Mouse (Mus musculus) embryonic stem cell, embryonic (primary cell): Measurements from ENCODE around the gene Urad.

Experiments
- CTCF ChIA-PET, 4 experiments: fragments of 300-600 bp in 2 of 4; fragments of 350-600 bp in 2 of 4; sonication (Branson Sonifier 250); formaldehyde crosslinking; loops; one replicate each; lab custom pipeline; 2022; ENCODE audit warnings: inconsistent platforms in 2 of 4; lab: Charles Lee
- POLR2A ChIA-PET, 4 experiments: fragments of 300-600 bp in 2 of 4; fragments of 350-600 bp in 2 of 4; sonication (Branson Sonifier 250); formaldehyde crosslinking; loops; one replicate each; lab custom pipeline; 2022; ENCODE audit warnings: antibody characterized with exemption in 4 of 4, inconsistent platforms in 1 of 4; lab: Charles Lee

The Urad gene

DNA sequence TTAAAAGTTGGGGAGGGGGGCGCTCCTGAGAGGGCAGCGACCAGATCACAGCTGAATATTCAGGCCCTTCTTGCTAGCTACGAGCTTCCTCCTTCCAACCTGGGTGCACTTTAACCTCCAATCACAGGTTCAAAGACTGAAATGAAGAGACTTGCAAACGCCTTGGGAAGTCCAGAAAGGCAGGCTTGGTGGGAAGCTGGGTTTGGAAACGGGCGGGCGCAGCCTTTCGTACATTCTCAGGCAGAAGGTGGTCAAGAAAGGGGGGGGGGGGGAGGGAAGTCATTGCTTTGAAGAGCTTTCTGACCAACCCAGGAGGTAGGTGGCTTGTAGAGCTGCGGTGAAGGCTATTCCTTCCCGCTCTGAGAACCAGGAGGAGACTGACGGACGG lies 14.8 kb downstream of the Urad start:
- POLR2A ChIA-PET, result interaction anchor here in 3 of 4 experiments (0.6 to 1.9 kb wide), 9 partner anchors 9 to 91 kb away, joined by 3 to 5 read pairs (median 4); no protein-coding TSS in a partner anchor
- CTCF ChIA-PET, result interaction anchor here in 3 of 4 experiments (0.6 to 3.7 kb wide), 17 partner anchors 8 to 1404 kb away, joined by 3 to 16 read pairs (median 4); no protein-coding TSS in a partner anchor

DNA sequence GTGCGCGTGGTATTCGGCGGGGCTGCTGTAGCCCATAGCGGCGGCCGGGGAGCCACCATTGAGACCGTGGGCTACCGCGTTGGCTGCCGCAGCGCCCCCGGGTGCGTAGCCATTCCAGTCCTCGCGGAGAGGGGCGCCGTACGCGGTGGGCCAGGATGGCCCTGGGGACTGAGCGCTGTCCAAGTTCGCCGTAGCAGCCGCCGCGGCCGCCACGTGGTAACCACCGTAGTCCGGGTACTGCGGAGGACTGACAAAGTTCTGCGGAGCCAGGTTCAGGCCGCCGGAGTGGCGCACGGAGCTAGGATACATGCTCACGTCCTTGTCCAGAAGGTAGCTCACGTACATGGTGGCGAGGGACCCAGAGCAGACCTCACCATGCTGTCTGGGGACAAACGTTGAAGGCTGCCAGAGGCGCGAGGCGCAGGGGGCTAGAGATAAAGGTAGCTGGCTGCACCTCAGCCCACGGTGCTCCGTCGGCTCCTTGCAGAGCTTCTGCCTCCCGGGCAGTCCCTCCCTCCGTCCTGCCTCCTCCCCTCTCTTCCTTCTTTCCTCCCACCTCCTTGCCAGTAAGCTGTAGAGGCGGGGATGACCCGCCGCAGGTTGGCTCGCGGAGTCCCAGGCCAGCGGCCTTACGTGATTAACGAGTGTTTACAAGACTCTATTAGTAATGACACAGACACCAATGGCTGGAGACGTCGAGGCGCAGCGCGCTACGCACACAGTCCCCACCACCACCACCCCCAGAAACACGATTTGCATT lies 15.4 kb downstream of the Urad start, which contains the start of gene Cdx2:
TSS of gene Cdx2 (minus strand) at position 633 of the 760 bp plus-strand sequence.
- ChIA-PET POLR2A (interaction anchor here (0.6 to 1.9 kb wide), 13 partner anchors 8 to 91 kb away, joined by 3 to 5 read pairs (median 3); no protein-coding TSS in a partner anchor), CTCF (interaction anchor here in 3 of 4 experiments (0.7 to 3.7 kb wide), 18 partner anchors 8 to 400 kb away, joined by 3 to 16 read pairs (median 4); no protein-coding TSS in a partner anchor)

GRCm38 (mm10) chr5:147305856-147306637 lies 16.2 kb downstream of the Urad start:
- ChIA-PET POLR2A (interaction anchor here in 3 of 4 experiments (0.6 to 1.9 kb wide), 10 partner anchors 8 to 472 kb away, joined by 3 to 5 read pairs (median 3); no protein-coding TSS in a partner anchor), CTCF (interaction anchor here in 3 of 4 experiments (0.6 to 3.7 kb wide), 14 partner anchors 7 to 514 kb away, joined by 3 to 16 read pairs (median 4); no protein-coding TSS in a partner anchor)

DNA sequence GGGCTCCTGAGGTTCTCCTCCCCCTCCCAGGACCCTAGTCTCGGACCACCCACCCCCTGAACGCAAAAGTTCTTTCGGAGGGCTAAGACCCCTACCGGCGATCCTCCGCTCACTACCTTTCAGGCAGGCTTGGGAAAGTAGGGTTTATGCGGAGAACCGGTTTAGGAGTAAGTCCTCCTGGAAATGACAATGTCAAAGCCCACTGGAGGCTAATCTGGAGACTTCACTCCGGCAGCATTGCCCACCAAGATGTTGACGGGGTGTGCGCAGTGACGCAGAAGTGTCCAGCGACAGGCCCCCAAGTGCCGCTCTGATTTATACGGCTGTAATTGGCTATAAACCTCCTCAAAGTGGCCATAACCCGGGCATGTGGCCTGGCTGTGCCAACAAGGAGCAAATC lies 17.1 kb downstream of the Urad start:
- CTCF ChIA-PET, result interaction anchor here in 3 of 4 experiments (0.6 to 3.7 kb wide), 5 partner anchors 12 to 722 kb away, joined by 3 to 16 read pairs (median 5); no protein-coding TSS in a partner anchor
- POLR2A ChIA-PET, result interaction anchor here in 2 of 4 experiments (0.6 to 1.0 kb wide), 3 partner anchors 70 to 471 kb away, joined by 3 to 5 read pairs (median 3); no protein-coding TSS in a partner anchor

- POLR2A ChIA-PET, result interaction anchor here in 3 of 4 experiments (0.5 to 1.0 kb wide), 4 partner anchors 69 to 475 kb away, joined by 3 to 5 read pairs (median 3); no protein-coding TSS in a partner anchor
- CTCF ChIA-PET, result interaction anchor here in 3 of 4 experiments (0.6 to 3.7 kb wide), 7 partner anchors 11 to 722 kb away, joined by 3 to 16 read pairs (median 4); no protein-coding TSS in a partner anchor
Measured at GRCm38 (mm10) chr5:147304276-147305155, 17.7 kb downstream of the Urad start.

DNA sequence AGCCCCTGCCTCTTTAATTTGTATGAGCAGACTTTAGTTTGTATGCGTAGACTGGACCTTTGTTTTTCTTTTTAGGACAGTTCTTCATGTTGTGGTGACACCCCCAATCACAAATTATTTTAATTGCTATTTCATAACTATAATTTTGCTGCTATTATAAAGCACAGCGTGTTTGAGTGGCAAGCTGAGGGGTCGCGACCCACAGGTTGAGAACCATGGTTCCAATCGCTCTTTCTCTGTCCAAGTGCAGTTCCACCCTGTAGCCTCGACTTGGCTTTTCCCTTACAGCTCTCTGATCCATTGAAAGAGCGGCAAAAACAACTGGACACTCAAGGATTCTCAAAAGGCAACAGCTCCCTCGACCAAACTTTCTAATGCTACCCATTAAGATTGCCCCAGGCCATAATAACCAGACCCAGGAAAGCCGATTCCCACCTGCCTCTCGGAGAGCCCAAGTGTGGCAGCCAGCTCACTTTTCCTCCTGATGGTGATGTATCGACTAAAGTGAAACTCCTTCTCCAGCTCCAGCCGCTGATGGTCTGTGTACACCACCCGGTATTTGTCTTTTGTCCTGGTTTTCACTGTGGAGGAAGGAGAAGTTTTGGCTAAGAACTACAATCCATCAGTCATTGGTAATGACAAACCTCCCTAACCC lies 19.4 kb downstream of the Urad start:
- ChIA-PET CTCF (interaction anchor here in 3 of 4 experiments (0.6 to 1.6 kb wide), 3 partner anchors 10 to 363 kb away, joined by 3 to 5 read pairs (median 4); no protein-coding TSS in a partner anchor), POLR2A (no interaction called here)

- ChIA-PET CTCF (interaction anchor here in 2 of 4 experiments (0.6 to 1.6 kb wide), 2 partner anchors 55 to 363 kb away, joined by 3 to 4 read pairs; no protein-coding TSS in a partner anchor), POLR2A (no interaction called here)
Measured at GRCm38 (mm10) chr5:147302141-147302540, 20.1 kb downstream of the Urad start.

- ChIA-PET POLR2A (no interaction called here), CTCF (interaction anchor here in 1 of 4 experiments (1.6 to 3.0 kb wide), 2 partner anchors 8 to 362 kb away, joined by 4 to 22 read pairs; no protein-coding TSS in a partner anchor)
Measured at GRCm38 (mm10) chr5:147301781-147302070, 20.5 kb downstream of the Urad start.

DNA sequence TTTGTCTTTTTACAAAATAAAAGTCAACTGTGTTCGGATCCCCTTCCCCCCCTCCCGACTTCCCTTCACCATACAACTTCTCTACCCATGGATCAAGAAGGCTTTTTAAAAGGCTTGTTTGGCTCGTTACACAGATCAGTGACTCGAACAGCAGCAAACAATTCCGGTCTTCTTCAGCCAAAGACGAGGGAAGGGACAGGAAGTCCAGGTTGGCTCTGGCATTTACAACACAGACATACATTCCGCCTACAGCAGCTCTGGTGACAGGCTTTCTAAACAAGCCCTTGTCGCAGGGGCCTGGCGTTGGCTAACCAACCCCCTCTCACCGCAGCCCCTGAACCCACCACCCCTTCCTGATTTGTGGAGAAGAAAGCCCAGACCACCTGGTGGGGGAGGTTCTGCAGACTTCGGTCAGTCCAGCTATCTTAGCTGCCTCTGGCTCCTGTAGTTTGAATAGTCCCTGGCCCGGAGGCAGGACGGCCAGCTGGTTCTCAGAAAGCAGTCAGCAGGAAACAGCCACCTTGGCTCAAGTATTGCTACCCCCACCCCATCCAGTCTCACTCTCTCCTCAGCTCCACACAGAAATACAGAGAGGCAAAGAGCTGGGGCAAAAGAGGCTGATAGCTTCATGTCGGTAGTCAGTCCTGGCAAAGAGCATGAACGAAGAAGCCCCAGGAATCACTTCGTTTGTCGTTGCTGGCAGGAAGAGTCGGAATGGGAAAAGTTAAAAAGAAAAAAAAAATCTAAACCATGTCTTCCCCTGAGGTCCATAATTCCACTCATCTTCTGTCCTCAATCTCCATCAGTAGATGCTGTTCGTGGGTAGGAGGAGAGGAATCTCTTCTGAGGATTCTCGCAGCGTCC lies 21.1 kb downstream of the Urad start:
- CTCF ChIA-PET, result interaction anchor here (0.6 to 3.0 kb wide), 10 partner anchors 9 to 361 kb away, joined by 3 to 30 read pairs (median 6); no protein-coding TSS in a partner anchor

GRCm38 (mm10) chr5:147300001-147300363 lies 22.3 kb downstream of the Urad start:
- ChIA-PET CTCF (interaction anchor here (0.6 to 3.0 kb wide), 54 partner anchors 10 to 751 kb away, joined by 3 to 30 read pairs (median 5); partner anchors contain the start of gene Pdx1 (in 1 of the 4)), POLR2A (interaction anchor here in 2 of 4 experiments (0.6 to 1.7 kb wide), 7 partner anchors 18 to 463 kb away, joined by 3 to 6 read pairs (median 4); no protein-coding TSS in a partner anchor)

More for the DNA sequence above, 21.1 kb downstream of the Urad start:
- POLR2A ChIA-PET, result interaction anchor here in 1 of 4 experiments (0.9 to 1.6 kb wide), 2 partner anchors 20 to 29 kb away, joined by 3 to 4 read pairs; no protein-coding TSS in a partner anchor

DNA sequence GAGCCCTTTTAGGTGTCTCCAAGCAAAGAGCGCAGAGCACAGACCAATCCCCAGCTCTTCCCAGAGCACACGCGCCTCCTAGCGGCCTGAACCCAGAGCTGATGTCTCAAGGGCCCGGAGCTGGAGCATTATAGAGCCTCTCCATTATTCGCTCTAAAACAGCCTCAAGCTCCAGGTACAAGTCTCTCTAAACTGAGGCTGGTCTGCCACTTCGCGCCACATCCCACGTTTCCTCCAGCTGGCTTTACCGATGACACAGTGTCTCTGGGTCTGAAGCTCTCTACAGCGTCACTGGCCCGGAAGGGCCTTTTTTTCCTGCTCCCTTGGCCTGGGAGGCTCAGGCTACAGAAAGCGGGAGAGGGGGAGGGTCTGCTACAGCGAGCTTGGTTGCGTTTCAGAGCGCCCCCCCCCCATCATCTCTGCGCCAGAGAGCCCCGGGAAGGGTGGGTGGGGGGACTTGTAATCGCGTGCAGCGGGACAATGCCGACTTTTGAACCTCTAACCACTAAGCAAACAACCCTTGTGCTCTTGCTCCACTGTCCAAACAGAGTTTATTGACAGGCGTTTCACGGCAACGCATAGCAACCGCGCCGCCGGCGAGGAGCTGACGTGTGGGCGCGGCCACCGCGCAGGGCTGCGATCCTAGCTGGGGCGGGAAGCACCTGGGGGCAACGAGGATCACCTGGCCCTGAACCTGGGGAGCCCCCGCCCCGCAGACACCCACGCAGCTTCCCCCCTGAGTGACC lies 22.8 kb downstream of the Urad start:
- ChIA-PET CTCF (interaction anchor here (0.5 to 3.0 kb wide), 89 partner anchors 8 to 1014 kb away, joined by 3 to 30 read pairs (median 4); partner anchors contain the start of genes Cdx2 (in 3 of the 4) and Pdx1 (in 1 of the 4)), POLR2A (interaction anchor here in 2 of 4 experiments (0.6 to 1.7 kb wide), 12 partner anchors 11 to 603 kb away, joined by 3 to 7 read pairs (median 3); partner anchors contain the start of gene Polr1d (in 1 of the 2))

GRCm38 (mm10) chr5:147297249-147297648 lies 25.0 kb downstream of the Urad start:
- ChIA-PET POLR2A (interaction anchor here in 2 of 4 experiments (0.7 kb wide), 4 partner anchors 9 to 174 kb away, joined by 3 to 5 read pairs (median 3); no protein-coding TSS in a partner anchor), CTCF (interaction anchor here in 3 of 4 experiments (0.6 to 1.2 kb wide), 4 partner anchors 14 to 605 kb away, joined by 3 to 4 read pairs (median 4); no protein-coding TSS in a partner anchor)

GRCm38 (mm10) chr5:147294121-147294520 lies 28.1 kb downstream of the Urad start:
- ChIA-PET POLR2A (interaction anchor here in 2 of 4 experiments (0.6 to 1.7 kb wide), 10 partner anchors 13 to 458 kb away, joined by 3 to 8 read pairs (median 3); partner anchors contain the start of gene Cdx2 (in 1 of the 2)), CTCF (interaction anchor here (0.5 to 3.9 kb wide), 60 partner anchors 9 to 1009 kb away, joined by 3 to 35 read pairs (median 5); partner anchors contain the start of genes Cdx2 (in 2 of the 4), Pdx1 (in 1 of the 4) and Rasl11a (in 1 of the 4))
